Mouse (Mus musculus) R1 (cell line): ENCODE measurements around the gene Isoc2b.
"Not testable (repeated sequence)": the region's sequence is repeated elsewhere in the genome, so short reads cannot be mapped to it uniquely, and the experiment has no call there.

Experiments used
- DNase-seq: peaks from one replicate; pipeline ENCODE4 v3.0.0-alpha.2; 2018; ENCODE audit warnings: low read depth, low spot score

The Isoc2b gene

DNA sequence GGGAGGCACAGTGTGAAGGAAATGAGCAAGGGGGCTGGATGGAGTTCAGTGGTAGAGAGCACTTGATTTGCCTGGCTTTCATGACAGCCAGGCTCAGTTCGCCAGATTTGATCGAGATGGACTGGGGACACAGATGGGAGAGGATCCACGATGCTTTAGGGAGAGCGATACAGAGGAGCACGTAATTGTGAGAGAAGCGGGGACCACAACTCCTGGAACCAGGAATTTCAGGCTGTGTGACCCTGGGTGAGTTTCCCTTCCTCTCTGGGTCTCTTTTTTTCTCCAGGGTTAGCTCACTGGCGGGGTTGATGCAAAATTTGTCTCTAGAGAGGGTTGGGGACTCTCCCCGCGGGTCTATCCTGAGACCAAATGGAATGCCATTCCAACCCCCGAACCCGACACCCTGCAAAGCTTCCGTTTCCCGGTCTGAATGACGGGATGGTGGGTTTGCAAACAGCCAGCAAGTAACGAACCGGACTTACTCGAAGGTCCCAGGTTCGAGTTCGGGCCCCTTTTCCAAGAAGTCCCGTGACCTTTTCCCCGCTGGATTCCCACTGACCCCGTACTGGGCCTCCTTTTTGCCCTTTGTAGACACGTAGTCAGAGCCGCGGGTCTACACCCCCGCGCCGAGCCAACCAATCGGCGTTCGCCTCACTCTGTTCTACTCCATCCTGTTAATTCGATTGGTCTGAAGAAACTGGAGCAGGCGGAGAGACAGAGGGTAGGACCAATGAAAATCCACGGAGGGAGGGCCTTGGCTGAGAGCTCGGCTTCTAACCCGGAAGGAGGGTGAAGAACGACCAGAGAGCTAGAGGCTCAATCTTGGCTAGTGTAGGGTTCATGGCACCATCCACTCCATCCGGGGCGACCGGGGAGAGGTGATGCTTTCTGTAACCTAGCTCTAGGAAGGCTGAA is 4.2 kb downstream of the Isoc2b start:
- peak; percentile 99 for DNase-seq

DNA sequence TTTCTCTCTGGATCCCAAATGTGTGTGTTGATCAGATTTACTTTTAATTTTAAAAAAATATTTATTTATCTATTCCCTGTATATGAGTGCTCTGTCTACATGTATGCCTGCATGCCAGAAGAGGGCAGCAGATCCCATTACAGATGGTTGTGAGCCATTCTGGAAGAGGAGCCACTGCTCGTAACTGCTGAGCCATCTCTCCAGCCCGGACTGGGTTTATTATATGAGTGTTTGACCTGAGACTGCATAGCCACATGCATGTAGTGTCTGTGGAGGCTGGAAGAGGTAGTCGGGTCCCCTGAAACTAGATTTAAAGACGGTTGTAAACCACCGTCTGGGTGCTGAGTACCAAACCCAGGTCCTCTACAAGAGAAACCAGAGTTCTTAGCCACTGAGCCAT is 5.0 kb downstream of the Isoc2b start:
- DNase-seq, result peak; percentile 74

DNA sequence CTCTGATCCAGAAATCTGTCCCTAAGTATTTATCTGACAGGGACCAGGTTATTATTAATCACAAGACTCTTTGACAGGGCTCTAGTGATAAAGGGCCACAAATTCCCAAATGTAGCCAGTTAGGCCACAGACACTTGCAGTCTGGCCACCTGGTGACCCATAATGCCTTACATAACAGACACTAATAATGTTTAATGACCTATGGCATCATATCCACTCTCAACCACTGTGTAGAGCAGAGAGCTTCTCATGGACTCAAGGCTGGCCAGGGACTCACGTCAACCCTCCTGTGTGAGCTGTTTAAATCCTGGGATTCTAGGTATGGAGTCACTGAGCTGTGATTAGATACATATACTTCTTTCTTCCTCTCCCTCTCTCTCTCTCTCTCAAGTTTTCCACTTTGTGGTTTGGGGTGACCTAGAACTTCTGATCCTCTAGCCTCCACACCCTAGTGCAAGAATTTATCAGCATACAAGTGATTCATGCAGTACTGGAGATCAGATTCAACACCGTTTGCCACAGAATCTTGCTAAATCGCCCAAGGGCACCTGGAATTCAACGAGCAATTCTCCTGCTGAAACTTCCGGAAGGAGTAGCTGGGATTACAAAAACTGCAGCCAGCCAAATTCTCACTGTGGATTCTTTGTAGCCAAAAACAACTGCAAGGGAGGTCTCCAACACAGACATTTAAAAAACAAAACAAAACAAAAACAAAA is 5.8 kb downstream of the Isoc2b start:
- peak; percentile 33 for DNase-seq

DNA sequence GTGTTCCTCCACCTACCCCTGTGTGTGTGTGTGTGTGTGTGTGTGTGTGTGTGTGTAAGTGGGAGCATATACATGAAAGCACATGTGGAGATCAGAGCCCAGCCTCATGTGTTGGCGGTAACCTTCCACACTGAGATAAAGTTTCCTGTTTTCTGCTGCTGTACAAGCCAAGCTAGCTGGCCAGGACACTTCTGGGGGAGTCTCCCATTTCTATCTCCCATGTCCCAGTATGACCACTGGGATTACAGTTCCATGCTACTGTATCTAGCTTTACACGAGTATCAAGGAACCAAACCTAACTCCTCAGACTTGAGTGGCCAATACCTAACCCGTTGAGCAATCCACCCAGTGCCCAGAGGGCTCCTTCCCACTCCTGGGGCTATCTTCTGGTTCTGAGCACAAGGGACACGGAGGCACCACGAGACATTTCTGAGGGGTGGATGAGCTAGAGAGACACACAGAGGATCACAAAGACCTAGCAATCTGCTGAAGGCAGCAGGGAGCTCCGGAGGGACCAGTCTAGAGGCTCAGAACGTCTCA is 6.4 kb downstream of the Isoc2b start:
- no peak for DNase-seq

DNA sequence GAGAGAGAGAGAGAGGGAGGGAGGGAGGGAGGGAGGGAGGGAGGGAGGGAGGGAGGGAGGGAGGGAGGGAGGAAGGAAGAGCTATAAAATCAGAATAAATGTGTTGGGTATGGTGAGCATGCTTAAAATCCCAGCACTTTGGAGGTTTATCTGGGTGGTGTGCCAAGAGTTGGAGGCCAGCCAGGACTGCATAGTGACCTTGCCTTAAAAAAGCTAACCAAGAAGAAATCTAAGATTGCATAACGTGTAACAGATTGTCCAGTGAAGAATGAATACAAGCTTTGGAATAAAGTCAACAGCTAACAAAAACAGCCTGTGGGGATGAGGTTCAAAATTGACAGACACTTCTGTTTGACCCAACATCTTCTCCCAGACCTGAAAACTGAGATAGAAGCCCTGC is 7.0 kb downstream of the Isoc2b start:
- no peak for DNase-seq

DNA sequence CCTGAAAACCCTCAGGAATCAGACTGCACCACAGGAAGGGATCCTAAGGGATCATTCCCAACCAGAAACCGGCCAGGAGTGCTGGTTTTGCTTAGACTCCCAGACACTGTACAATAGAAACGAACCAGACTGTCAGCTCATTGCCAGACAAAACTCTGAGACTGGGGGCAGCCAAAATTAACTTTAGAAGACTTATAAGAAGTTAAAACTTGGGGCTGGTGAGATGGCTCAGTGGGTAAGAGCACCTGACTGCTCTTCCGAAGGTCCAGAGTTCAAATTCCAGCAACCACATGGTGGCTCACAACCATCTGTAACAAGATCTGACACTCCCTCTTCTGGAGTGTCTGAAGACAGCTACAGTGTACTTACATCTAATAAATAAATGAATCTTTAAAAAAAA is 9.1 kb downstream of the Isoc2b start:
- DNase-seq, result not testable (repeated sequence)

DNA sequence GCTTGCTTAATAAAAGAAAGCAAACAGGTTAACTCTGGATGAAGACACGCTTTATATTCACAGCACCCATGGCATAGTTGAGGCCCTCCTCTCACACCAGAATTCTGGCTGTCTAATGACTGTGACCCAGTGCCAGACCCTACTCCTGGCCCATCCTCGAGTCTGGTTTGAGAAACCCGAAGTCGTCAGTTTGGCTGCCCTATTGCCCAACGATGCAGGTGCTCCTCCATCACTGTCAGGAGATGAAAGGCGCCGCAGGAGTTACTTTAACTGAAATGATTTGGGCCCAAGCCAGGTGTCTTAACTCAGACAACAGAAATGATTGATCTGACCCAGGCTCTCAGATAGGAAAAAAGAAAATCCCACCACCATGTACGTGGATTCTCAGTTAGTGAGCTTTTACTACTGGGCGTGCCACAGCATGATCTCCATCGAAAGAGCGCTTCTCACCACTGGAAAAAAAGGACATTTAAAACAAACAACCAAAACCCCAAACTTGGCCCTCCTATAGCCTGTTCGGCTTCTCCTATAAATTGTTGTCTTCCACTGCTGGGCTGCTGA is 10.6 kb downstream of the Isoc2b start:
- no peak for DNase-seq

DNA sequence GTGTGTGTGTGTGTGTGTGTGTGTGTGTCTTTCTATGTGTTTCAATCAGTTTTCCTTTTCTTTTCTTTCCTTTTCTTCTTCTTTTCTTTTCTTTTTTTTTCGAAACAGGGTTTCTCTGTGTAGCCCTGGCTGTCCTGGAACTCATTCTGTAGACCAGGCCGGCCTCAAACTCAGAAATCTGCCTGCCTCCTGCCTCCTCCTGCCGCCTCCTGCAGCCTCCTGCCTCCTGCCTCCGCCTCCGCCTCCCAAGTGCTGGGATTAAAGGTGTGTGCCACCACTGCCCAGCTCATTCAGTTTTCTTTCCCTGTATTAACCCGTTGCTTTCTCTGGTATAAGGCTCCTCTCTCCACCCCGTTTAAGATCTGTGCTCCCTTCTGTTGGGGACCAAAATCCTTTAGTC is 12.7 kb downstream of the Isoc2b start:
- no peak for DNase-seq

DNA sequence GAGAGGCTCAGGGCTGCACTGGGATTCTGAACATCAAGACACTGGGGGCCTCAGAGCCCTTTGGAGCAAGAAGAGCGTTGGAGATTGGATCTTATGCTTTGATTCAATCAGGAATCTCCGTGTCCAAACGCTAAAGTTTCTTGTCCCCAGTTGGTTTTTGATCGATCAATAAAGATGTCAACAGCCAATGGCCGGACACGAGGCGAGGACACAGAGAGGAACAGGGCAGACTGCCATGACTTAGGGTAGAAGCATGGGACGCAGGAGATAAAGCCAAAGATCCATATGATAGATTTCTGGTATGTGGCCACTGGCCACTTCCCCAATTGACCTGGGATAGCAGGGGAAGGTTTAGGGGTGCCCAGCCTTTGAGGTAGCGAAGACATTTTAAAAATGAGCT is 13.6 kb downstream of the Isoc2b start:
- DNase-seq, result no peak

DNA sequence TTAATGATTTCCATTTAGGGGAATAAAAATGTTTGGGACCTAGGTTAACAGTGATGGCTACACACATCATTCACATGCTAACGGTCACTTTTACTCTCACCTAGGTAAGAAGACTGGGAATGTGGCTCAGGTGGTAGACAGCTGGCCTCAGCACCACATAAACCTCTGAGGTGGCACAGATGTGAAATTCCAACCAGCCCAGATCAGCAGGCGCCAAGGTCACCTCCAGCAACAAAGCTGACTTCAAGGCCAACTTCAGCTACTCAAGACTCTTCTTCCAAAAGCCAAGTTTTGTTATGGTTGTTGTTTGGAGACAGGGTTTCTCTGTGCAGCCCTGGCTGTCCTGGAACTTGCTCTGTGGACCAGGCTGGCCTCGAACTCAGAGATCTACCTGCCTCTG is 16.4 kb downstream of the Isoc2b start:
- DNase-seq, result no peak

DNA sequence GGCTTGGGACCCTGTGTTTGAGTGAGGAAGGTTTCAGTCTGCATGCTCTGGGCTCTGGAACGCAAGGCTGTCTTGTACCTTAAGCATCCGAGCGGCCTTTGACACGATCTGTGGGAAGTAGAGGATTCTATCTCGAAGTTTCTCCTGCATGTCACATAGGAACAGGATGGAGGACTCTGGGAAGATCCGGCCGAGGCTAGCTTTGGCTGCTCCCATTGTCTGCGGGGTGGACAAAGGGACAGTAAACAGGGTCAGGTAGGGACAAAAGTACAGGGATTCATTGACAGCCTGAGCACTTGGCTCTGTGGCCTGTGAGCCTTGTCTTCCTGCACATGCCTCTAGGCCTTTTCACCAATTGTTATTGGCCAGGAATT is 18.8 kb downstream of the Isoc2b start:
- no peak for DNase-seq

DNA sequence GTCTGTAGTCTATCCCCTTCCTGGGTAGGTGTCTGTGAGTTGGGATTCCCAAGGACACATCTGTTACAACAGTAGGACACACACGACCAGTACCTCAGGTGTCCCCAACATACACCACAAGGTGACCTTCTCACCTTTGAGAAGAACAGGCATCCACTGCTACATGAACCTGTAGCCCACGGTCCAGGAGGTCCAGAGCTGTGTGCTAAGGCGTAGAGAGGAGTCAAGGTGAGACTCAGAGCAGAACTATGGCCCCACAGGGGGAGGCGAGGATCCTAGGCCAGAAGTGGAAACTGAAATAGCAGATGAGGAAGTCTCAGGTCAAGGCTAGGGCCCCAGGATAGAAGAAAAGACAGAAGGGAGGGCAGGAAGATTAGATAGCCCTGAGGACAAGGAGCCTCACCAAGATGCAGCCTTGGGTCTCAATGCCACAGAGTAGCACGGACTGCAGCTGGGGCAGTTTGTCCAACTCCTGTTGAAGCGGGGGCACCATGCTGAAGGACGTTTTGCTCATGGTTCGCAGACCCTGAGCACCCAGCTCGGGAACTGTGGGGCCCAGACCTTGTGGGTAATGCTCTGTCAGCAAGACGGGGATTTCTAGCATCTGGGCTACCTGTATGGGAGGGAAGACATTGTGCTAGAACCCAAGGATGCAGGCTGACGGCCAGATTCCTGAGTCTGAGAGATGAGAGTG is 19.3 kb downstream of the Isoc2b start:
- no peak for DNase-seq

DNA sequence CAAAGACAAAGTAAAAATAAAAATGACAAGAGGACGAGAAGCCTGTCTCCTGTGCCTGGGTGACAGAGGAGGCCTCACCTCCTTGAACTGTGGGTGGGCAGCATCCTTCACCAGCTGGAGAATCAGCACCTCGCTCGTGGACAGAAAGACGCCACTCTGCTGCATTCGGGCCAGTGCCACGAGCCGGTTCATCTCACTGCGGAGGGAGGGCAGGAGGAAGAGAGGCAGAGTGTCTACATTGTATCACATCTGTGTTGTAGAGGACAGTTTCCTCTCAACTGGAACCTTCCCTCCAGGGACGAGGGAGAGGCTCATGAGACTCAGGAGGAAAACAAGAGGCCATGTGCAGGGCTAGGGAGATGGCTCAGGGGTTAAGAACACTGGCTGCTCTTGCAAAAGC is 20.7 kb downstream of the Isoc2b start:
- no peak for DNase-seq

DNA sequence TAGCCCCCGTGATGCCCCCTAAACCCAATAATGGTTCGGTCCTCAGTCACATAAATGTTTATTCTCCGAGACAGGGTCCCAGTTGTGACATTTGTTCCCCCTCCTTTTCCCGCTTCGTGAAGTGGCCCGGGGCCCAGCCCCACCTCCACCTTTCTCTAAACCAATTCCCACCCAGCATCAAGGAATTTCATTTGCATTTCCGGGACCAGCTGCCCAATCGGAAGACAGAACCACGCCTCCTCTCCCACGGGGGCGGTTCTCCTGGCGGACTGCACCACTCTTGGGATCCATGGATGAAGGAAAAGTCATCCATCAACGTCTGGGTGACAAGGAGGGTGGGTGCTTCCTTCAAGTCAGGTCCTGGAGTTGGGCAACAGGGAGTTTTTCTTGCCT is 25.1 kb downstream of the Isoc2b start:
- peak; percentile 98 for DNase-seq

DNA sequence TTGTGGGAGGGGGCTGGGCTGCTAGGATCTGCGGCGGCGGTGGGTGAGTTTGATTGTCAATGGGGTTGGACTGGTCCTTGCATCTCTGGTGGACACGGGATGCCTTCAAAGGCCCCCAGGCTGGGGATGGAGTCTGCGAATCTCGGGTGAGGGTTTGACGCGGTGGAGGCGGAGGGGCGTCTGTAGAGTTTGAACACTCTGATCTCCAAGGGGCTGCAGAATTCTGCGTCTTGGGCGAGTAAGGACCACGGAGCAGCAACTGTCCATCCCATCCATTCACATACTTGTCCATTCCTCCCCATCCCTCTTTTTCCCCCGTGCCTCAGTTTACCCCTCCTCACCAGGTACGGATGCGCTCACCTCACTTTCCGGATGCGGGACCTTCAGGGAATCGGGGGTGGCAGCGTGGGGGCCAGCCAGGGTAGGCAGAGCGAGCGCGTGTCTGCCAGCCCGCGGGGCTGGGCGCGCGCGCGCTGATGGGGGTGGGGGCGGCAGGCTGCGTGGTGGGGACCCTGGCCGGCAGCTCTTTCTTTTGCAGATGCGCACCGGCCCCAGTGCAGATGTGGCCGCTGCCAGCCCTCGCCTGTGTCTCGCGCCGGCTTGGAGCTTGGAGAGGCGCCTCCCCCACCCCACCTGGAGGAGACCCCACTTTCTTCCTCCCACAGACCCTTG is 25.7 kb downstream of the Isoc2b start, which contains the start of gene Shisa7:
Gene Shisa7 (minus strand): TSS at position 452 of the 672 bp plus-strand sequence.
- DNase-seq, result no peak

DNA sequence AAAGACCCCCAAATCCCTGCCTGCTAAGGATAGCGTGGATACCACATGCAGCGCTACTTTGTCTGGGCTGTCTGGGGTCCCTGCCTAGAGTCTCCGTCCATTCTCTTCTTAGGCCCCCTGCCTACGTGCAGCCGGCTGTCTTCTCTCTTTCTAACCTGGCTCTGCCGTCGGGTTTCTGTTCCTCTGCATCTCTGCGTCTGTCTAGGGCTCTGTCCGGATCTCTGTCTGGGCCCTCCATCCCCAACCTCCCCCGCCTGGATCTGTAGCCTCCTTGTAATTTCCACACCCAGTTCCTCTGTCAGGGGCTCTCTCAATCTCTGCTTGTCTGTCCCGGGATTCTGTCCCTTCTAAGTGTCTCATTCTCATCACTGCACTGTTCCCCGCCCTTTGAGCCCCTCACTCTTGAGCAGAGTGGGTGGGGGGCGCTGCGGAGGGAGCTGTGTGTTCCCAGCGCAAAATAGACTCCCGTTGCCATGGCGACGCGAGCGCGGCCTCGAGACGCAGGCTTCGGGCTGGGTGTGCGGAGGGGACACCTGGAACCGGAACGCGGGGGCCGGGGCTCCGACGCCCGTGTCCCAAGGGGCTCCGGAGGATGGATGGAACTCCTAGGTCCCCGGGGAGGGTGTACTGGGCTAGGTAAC is 26.3 kb downstream of the Isoc2b start:
- peak; percentile 72 for DNase-seq

DNA sequence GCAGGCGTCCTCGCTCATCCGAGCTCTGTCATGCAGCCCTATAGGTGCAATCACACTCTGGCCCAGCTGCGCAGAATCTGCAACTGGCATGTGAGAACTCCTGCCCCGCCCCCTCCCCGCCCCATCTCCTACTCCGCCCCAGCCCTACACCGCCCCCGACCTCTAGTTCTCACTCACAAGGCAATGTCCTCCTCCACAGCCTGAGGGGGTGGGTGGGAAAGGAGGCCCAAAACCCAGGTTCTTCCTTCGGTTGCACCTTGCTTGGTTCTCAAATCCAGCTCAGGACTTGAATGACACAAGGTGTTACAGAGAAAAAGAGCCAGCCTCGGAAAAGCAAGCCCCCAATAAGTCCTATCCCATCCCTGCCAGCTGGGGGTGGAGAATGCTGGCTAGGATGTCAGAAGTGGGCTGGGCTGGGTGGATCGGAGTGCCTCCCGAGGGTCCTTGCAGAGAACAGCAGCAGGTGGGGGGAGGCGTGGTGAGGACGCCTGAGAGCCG is 27.4 kb downstream of the Isoc2b start:
- DNase-seq, result peak; percentile 92

DNA sequence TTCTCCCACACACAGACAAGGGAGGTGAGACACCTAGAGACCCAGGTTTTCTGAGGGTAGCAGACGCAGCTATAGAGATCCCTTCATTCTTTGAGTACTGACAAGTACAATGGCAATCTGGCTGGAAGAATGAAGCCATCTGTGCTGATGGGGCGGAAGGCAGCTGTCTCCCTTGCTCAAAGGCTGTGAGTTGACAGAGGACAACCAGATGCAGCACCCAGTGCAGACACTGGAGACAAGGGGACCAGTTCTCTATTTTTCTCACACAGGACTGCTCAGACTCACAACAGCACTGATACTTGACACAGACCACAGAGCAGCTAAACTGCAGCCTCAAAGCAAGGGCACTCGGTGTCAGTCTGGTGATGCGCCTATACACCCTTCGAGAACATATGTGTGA is 28.0 kb downstream of the Isoc2b start:
- DNase-seq, result no peak

DNA sequence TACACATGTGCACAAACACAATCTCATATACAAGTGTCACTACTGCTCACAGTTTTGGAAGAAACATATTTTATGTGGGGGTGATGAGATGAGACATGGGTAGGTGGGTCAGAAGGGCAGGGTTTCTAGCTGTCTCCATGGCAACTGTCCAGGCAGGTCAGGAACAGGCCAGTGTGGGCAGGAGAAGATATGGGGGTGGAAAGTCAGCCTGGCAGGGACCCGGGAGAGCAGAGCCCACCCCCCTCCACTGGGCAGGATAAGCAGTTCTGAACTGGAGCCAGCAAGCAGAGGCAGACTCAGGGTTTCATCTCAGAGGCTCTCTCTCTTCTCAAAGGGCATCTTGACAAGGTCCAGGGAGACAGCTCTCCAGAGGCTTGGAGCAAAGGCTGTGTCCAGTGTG is 32.4 kb downstream of the Isoc2b start:
- DNase-seq, result no peak

DNA sequence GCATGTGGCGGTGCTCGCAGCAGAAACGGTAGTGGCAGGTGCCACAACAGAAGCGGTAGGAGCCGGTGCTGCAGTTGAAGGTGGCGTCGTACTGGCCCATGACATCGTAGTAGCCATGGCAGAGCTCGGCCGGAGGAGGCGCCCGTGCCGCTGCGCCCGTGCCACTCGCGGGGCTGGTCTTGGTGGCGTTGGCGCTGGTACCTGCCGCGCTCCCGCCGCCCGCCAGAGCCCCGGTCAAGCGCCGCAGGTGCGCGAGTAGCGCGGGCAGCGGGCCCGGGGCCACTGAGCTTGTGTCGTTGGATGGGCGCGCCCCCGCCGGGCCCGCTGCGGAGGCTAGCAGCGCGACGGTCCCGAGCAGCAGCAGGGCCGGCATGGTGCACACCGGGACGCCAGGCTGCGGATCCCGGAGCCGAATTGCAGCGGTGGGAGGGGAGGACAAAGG is 33.7 kb downstream of the Isoc2b start:
- peak; percentile 85 for DNase-seq
